Comparison of ENCODE assay signal across 16 mouse cellular contexts in genomic region chr16:18418756-18419602, GRCm38 (mm10). TPM values are rescaled to one million over a fixed set of nuclear protein-coding genes. Genes with fewer than 3 reads are reported as not detected.
A peak's percentile ranks its signal among the peaks of the same experiment; 100 is the strongest.
DNase-seq lines count a peak whose midpoint lies in the region; ATAC-seq lines count a peak whose summit lies in the region.
"Had no signal": no experiment of that assay in that cellular context is flagged by ENCODE, and none has a peak within 500 bp of the region (broad histone marks: within the 10 kb centered on the region; RNA-seq: fewer than 3 reads in every experiment).

No protein-coding gene starts in this region.

- H3K9ac ChIP-seq in heart, embryonic 12.5 days: no peak overlapping the region
- H3K9ac ChIP-seq in liver, embryonic 13.5 days: peak overlapping the region; percentile 65
- H3K9ac ChIP-seq: lung, embryonic 15.5 days had no signal

- no peak overlapping the region for H3K4me2 ChIP-seq in heart, embryonic 12.5 days
- peak overlapping the region; percentile 55 for H3K4me2 ChIP-seq in liver, embryonic 13.5 days
- H3K4me2 ChIP-seq: lung, embryonic 15.5 days had no signal

- H3K27ac ChIP-seq in heart, embryonic 12.5 days (ENCODE audit: poor library complexity, severe bottlenecking): no peak overlapping the region
- peak overlapping the region; percentile 86 for H3K27ac ChIP-seq in liver, embryonic 13.5 days
- H3K27ac ChIP-seq: embryonic facial prominence, embryonic 10.5 days; lung, embryonic 15.5 days had no signal

- 71% methylated on average over 4 of the region's 4 CpGs for WGBS in heart, embryonic 12.5 days
- 58% methylated on average over 4 of the region's 4 CpGs for WGBS in liver, embryonic 13.5 days (ENCODE audit: insufficient replicate concordance)

- DNase-seq in heart, adult 18-20 months: no peak
- DNase-seq in c-Kit-positive CD71-positive TER-119-negative erythroid progenitor cells, embryonic 14.5 days (ENCODE audit: low read depth): peak; percentile 55
- no peak for DNase-seq in liver, embryonic 13.5 days
- no peak for DNase-seq in frontal cortex, postnatal 10 days (ENCODE audit: low spot score in 2 of 2)
- no peak for DNase-seq in right cerebral cortex, postnatal 25 days
- DNase-seq: adrenal gland, postnatal 36 days; cerebellum, adult 11-12 months; cerebellum, postnatal 36 days; gastrocnemius, postnatal 10 days; kidney, adult 2 months; kidney, postnatal 14 days; thymus, postnatal 4 days had no signal

- peak; percentile 49 for ATAC-seq in heart, embryonic 12.5 days (ENCODE audit: insufficient number of reproducible peaks, low FRiP score)
- peak; percentile 79 for ATAC-seq in liver, embryonic 13.5 days (ENCODE audit: low read depth)
- peak; percentile 93 for ATAC-seq in megakaryocyte-erythroid progenitor cell, adult 5-6 weeks (replicated peaks; ENCODE audit: low FRiP score, low TSS enrichment, poor library complexity, severe bottlenecking)

- H3K9me3 ChIP-seq in heart, embryonic 12.5 days (replicated peaks): no peaks in the 10 kb centered on the region
- no peaks in the 10 kb centered on the region for H3K9me3 ChIP-seq in liver, embryonic 13.5 days (replicated peaks)
- H3K9me3 ChIP-seq: embryonic facial prominence, embryonic 10.5 days; lung, embryonic 15.5 days had no signal

- H3K27me3 ChIP-seq in heart, embryonic 12.5 days (replicated peaks): no peaks in the 10 kb centered on the region
- H3K27me3 ChIP-seq in liver, embryonic 13.5 days: no peaks in the 10 kb centered on the region
- H3K27me3 ChIP-seq: lung, embryonic 15.5 days had no signal

- peaks cover 26% of the 10 kb centered on the region for H3K4me1 ChIP-seq in heart, embryonic 12.5 days (replicated peaks)
- H3K4me1 ChIP-seq in liver, embryonic 13.5 days (replicated peaks): peaks cover 78% of the 10 kb centered on the region

- H3K36me3 ChIP-seq in heart, embryonic 12.5 days: peaks cover 54% of the 10 kb centered on the region
- H3K36me3 ChIP-seq in liver, embryonic 13.5 days: peaks cover 78% of the 10 kb centered on the region

- H3K4me3 ChIP-seq in heart, embryonic 12.5 days: no peak overlapping the region
- peak overlapping the region; percentile 16 for H3K4me3 ChIP-seq in liver, embryonic 13.5 days (replicated peaks)
- H3K4me3 ChIP-seq: embryonic facial prominence, embryonic 10.5 days; lung, embryonic 15.5 days had no signal

RNA-seq across cellular contexts. Expression of gene Txnrd2, which starts 7.2 kb away (rescaled TPM):
- polyA plus RNA-seq in heart, embryonic 12.5 days (2016; fragmentation: Nextera tagmentation; extraction: Ambion mirVana): 34.9 and 37.2 TPM in 2 replicates
- 10 to 100 TPM; 42.9 to 44.4 TPM for total RNA-seq in heart, adult 18-20 months (2021)
- 105 and 112 TPM in 2 replicates for polyA plus RNA-seq in liver, embryonic 13.5 days (2015; fragmentation: Nextera tagmentation; extraction: Ambion mirVana)
- 75.4 and 82.3 TPM in 2 replicates for total RNA-seq in megakaryocyte-erythroid progenitor cell, adult 5-6 weeks (2014; fragmentation: Nextera tagmentation)
- total RNA-seq in megakaryocyte-erythroid progenitor cell, adult 5-6 weeks (2017): 97.2 and 145 TPM in 2 replicates

RNA-seq across cellular contexts. Expression of gene Comt, which starts 7.7 kb away (rescaled TPM):
- polyA plus RNA-seq in heart, embryonic 12.5 days (2016; fragmentation: Nextera tagmentation; extraction: Ambion mirVana): 88.2 and 90.8 TPM in 2 replicates
- 100 to 1,000 TPM; 123 to 141 TPM for total RNA-seq in heart, adult 18-20 months (2021)
- 109 and 110 TPM in 2 replicates for polyA plus RNA-seq in liver, embryonic 13.5 days (2015; fragmentation: Nextera tagmentation; extraction: Ambion mirVana)
- total RNA-seq in megakaryocyte-erythroid progenitor cell, adult 5-6 weeks (2014; fragmentation: Nextera tagmentation): 84.0 and 105 TPM in 2 replicates
- total RNA-seq in megakaryocyte-erythroid progenitor cell, adult 5-6 weeks (2017): 56.1 and 59.7 TPM in 2 replicates
